Mouse (Mus musculus) adrenal gland (tissue): ENCODE measurements around the gene Vmp1.

ENCODE experiments used
- microRNA-seq, 2 experiments: library from miRNA; unstranded; fragments of <30 nt; microRNA quantifications; one replicate each; pipeline ENCODE4; 2019

Gene Vmp1

Small RNAs within 50 kb of the gene (microRNA-seq; reads per million reads assigned to microRNA genes)
- 6,130 to 10,219 reads per million in 2 experiments for gene Mir21a
